28 mouse cellular contexts compared by ENCODE assay signal in the genomic region with DNA sequence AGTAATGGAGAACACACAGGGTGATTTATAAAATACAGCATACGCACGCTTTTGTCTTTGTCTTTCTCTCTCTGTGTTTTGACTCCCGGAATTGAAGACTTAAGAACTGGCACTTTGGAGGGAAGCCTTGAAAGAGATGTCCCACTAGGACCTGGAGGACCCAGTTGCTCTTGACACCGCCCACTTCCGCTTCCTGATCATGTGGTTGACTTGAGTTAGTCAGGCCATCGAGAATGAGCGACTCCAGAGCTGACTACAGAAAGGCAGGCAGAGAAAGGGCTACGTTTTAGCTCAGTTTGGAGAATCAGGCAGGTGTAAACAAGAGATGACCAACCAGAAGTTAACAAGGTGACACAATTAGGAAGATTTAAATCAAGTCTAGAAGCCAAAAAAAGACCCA. TPM values are rescaled to one million over a fixed set of nuclear protein-coding genes. Genes with fewer than 3 reads are reported as not detected.
DNase-seq lines count a peak whose midpoint lies in the region; ATAC-seq and TF ChIP-seq lines count a peak whose summit lies in the region.
"Had no signal": no experiment of that assay in that cellular context is flagged by ENCODE, and none has a peak within 500 bp of the region (broad histone marks: within the 10 kb centered on the region; RNA-seq: fewer than 3 reads in every experiment).

No protein-coding gene starts in this region.

- peak in 1 of 2 experiments; percentile 64; a peak in 2 of 4 replicates for TF ChIP-seq POLR2A in MEL (IDR thresholded peaks at IDR 0.05; ENCODE audit: control insufficient read depth in 1 of 2, insufficient read depth in 1 of 2, low read depth in 1 of 2, low read length in 2 of 2, poor library complexity in 1 of 2)

- DNase-seq in liver (peak; percentile 23), MEL (ENCODE audit: low read depth, low spot score) (peak; percentile 88)
- no peak for DNase-seq in liver, embryonic 11.5 days (ENCODE audit: low spot score)
- DNase-seq in gastrocnemius, adult 8-10 months (ENCODE audit: low spot score in 2 of 2) = no peak
- no peak for DNase-seq in right cerebral cortex, adult 2 months (ENCODE audit: low spot score in 2 of 2)
- DNase-seq: adrenal gland, postnatal 36 days; cerebellum, adult 11 months; cerebellum, postnatal 10 days; heart, postnatal 10 days; kidney, adult 8-10 months; kidney, postnatal 14 days; layer of hippocampus, postnatal 36 days; lung, adult 18-20 months; lung, postnatal 10 days; midbrain, embryonic 14.5 days; retina, postnatal 1 day; thymus, adult 2 months had no signal

- no peaks in the 10 kb centered on the region for H3K27me3 ChIP-seq in liver, embryonic 11.5 days (replicated peaks; ENCODE audit: control insufficient read depth, insufficient read depth, low read length)
- H3K27me3 ChIP-seq in MEL (ENCODE audit: control insufficient read depth in 1 of 2, insufficient read depth in 2 of 2, low read length in 2 of 2) = no peaks in the 10 kb centered on the region
- H3K27me3 ChIP-seq in liver, embryonic 15.5 days = no peaks in the 10 kb centered on the region
- H3K27me3 ChIP-seq: forebrain, embryonic 12.5 days; heart, embryonic 12.5 days; intestine, embryonic 15.5 days; neural tube, embryonic 13.5 days; stomach, embryonic 15.5 days had no signal

- H3K4me3 ChIP-seq in liver, embryonic 11.5 days (ENCODE audit: low read depth, low read length) = no peak overlapping the region
- peak overlapping the region; percentile 46 to 55 for H3K4me3 ChIP-seq in MEL (ENCODE audit: control insufficient read depth in 1 of 2, insufficient read depth in 1 of 2, low read depth in 2 of 2, low read length in 2 of 2)
- no peak overlapping the region for H3K4me3 ChIP-seq in liver, embryonic 15.5 days (replicated peaks)
- H3K4me3 ChIP-seq: forebrain, embryonic 12.5 days; heart, embryonic 12.5 days; hindbrain, embryonic 10.5 days; intestine, embryonic 15.5 days; layer of hippocampus, adult 2 months; limb, embryonic 12.5 days; neural tube, embryonic 13.5 days; stomach, embryonic 15.5 days had no signal

- ATAC-seq in liver, embryonic 11.5 days (replicated peaks; ENCODE audit: low FRiP score) = no peak
- ATAC-seq in liver, embryonic 15.5 days (ENCODE audit: insufficient read depth) = no peak
- ATAC-seq in erythroblast, adult 5-6 weeks (replicated peaks; ENCODE audit: low FRiP score, poor library complexity, severe bottlenecking) = no peak
- ATAC-seq: hindbrain, embryonic 16.5 days; intestine, embryonic 15.5 days had no signal

- no peak for TF ChIP-seq CTCF in MEL (IDR thresholded peaks at IDR 0.05 in 2 of 3, conservative IDR thresholded peaks at IDR 0.05 in 1 of 3; ENCODE audit: control insufficient read depth in 1 of 3, insufficient read depth in 1 of 3, low read depth in 2 of 3, low read length in 3 of 3, poor library complexity in 1 of 3, severe bottlenecking in 1 of 3)

- no peak overlapping the region for H3K27ac ChIP-seq in liver, embryonic 11.5 days (ENCODE audit: low read depth, low read length)
- H3K27ac ChIP-seq in MEL (ENCODE audit: control insufficient read depth, low read depth, low read length) = peak overlapping the region; percentile 79
- no peak overlapping the region for H3K27ac ChIP-seq in liver, embryonic 15.5 days (replicated peaks)
- H3K27ac ChIP-seq: forebrain, embryonic 12.5 days; intestine, embryonic 15.5 days; limb, embryonic 12.5 days; stomach, embryonic 15.5 days had no signal

- H3K4me2 ChIP-seq in liver, embryonic 11.5 days = no peak overlapping the region
- peak overlapping the region; percentile 13; the same call in 1 of the 2 replicates for H3K4me2 ChIP-seq in liver, embryonic 15.5 days
- H3K4me2 ChIP-seq: forebrain, embryonic 12.5 days; heart, embryonic 12.5 days; intestine, embryonic 15.5 days; limb, embryonic 12.5 days; neural tube, embryonic 13.5 days; stomach, embryonic 15.5 days had no signal

- H3K9me3 ChIP-seq in liver, embryonic 11.5 days (ENCODE audit: control insufficient read depth, low read length) = no peaks in the 10 kb centered on the region
- no peaks in the 10 kb centered on the region for H3K9me3 ChIP-seq in MEL (replicated peaks; ENCODE audit: insufficient read depth, low read length)
- H3K9me3 ChIP-seq in liver, embryonic 15.5 days (replicated peaks) = no peaks in the 10 kb centered on the region
- H3K9me3 ChIP-seq: forebrain, embryonic 12.5 days; hindbrain, embryonic 10.5 days; intestine, embryonic 15.5 days; limb, embryonic 12.5 days; neural tube, embryonic 13.5 days; stomach, embryonic 15.5 days had no signal

- 0 out of 2 replicates have a peak, but pooled peaks cover 3% of the 10 kb centered on the region for H3K4me1 ChIP-seq in liver, embryonic 11.5 days (replicated peaks; ENCODE audit: control insufficient read depth, insufficient read depth, low read length)
- H3K4me1 ChIP-seq in MEL (ENCODE audit: control insufficient read depth in 1 of 2, insufficient read depth in 2 of 2, low read length in 2 of 2) = peaks cover 3 to 26% of the 10 kb centered on the region in 2 experiments
- peaks cover 19% of the 10 kb centered on the region for H3K4me1 ChIP-seq in liver, embryonic 15.5 days (replicated peaks)
- H3K4me1 ChIP-seq: heart, embryonic 12.5 days; hindbrain, embryonic 10.5 days; intestine, embryonic 15.5 days; limb, embryonic 12.5 days; stomach, embryonic 15.5 days had no signal

- TF ChIP-seq RAD21 in MEL (IDR thresholded peaks at IDR 0.05; ENCODE audit: low read depth, low read length) = no peak

- no peaks in the 10 kb centered on the region for H3K36me3 ChIP-seq in liver, embryonic 11.5 days (ENCODE audit: control insufficient read depth, insufficient read depth, low read length)
- H3K36me3 ChIP-seq in MEL (ENCODE audit: control insufficient read depth in 1 of 2, insufficient read depth in 2 of 2, low read length in 2 of 2) = peaks cover 0 to 23% of the 10 kb centered on the region in 2 experiments; a peak in 2 of 4 replicates
- no peaks in the 10 kb centered on the region for H3K36me3 ChIP-seq in liver, embryonic 15.5 days (replicated peaks)
- H3K36me3 ChIP-seq: forebrain, embryonic 12.5 days; heart, embryonic 12.5 days; hindbrain, embryonic 10.5 days; intestine, embryonic 15.5 days; limb, embryonic 12.5 days; neural tube, embryonic 13.5 days; stomach, embryonic 15.5 days had no signal

- H3K9ac ChIP-seq in liver, embryonic 11.5 days (ENCODE audit: low read depth, low read length) = no peak overlapping the region
- peak overlapping the region; percentile 49 for H3K9ac ChIP-seq in MEL (ENCODE audit: control insufficient read depth, low read depth, low read length, poor library complexity, severe bottlenecking)
- H3K9ac ChIP-seq in liver, embryonic 15.5 days = no peak overlapping the region
- H3K9ac ChIP-seq: forebrain, embryonic 12.5 days; heart, embryonic 12.5 days; intestine, embryonic 15.5 days; limb, embryonic 12.5 days; neural tube, embryonic 13.5 days; stomach, embryonic 15.5 days had no signal

- no peak for TF ChIP-seq EP300 in MEL (IDR thresholded peaks at IDR 0.05; ENCODE audit: low read depth in 1 of 2, low read length in 2 of 2)

- no peaks in the 10 kb centered on the region for H3K79me2 ChIP-seq in MEL (ENCODE audit: control insufficient read depth, insufficient read depth, low read length, poor library complexity)

- whole genome bisulfite sequencing in liver, embryonic 11.5 days = 69% methylated on average over 8 of the region's 8 CpGs
- WGBS in liver, embryonic 15.5 days (ENCODE audit: insufficient replicate concordance) = 45% methylated on average over 8 of the region's 8 CpGs

TF ChIP-seq in MEL, 35 proteins besides CTCF, POLR2A, EP300 and RAD21:
- TF ChIP-seq HCFC1 (IDR thresholded peaks at IDR 0.05; ENCODE audit: low read depth, low read length) = peak; percentile 74
- peak; percentile 84 for TF ChIP-seq ELF1 (IDR thresholded peaks at IDR 0.05; ENCODE audit: low read depth, low read length)
- TF ChIP-seq GATA1 (IDR thresholded peaks at IDR 0.05; ENCODE audit: low read depth, low read length) = 0 out of 2 replicates have a peak, but pooled peaks have one; percentile 8
- peak; percentile 48; the same call in 1 of the 2 replicates for TF ChIP-seq TBP (IDR thresholded peaks at IDR 0.05; ENCODE audit: low read depth, low read length)
- peak; percentile 85 for TF ChIP-seq USF1 (IDR thresholded peaks at IDR 0.05; ENCODE audit: low read depth, low read length)
- TF ChIP-seq ZMIZ1 (IDR thresholded peaks at IDR 0.05; ENCODE audit: low read depth, low read length) = 0 out of 2 replicates have a peak, but pooled peaks have one; percentile 33
- no peak for TF ChIP-seq JUND (IDR thresholded peaks at IDR 0.05; ENCODE audit: low read depth, low read length)
- TF ChIP-seq USF2 (IDR thresholded peaks at IDR 0.05; ENCODE audit: borderline replicate concordance in 1 of 2, insufficient read depth in 1 of 2, low read depth in 1 of 2, low read length in 2 of 2) = no peak
- peak; percentile 56 for TF ChIP-seq NELFE (IDR thresholded peaks at IDR 0.05; ENCODE audit: low read depth, low read length)
- TF ChIP-seq MAX (IDR thresholded peaks at IDR 0.05; ENCODE audit: low read length) = peak; percentile 68

RNA-seq across cellular contexts. Expression of gene Slc30a5, which starts 40.3 kb away (rescaled TPM):
- polyA plus RNA-seq in liver, embryonic 11.5 days (2014; fragmentation: Nextera tagmentation; extraction: Ambion mirVana) = 56.2 and 61.6 TPM in 2 replicates
- 56.2 and 58.3 TPM in 2 replicates for total RNA-seq in MEL (2012; rRNA removed)
- polyA plus RNA-seq in MEL (2012; ENCODE audit: insufficient read depth in 1 of 2, insufficient read length in 2 of 2, low read depth in 1 of 2, low replicate concordance in 2 of 2, missing spikeins in 1 of 2) = 10 to 100 TPM in 1 of 2 experiments, not detected in 1; 57.4 TPM
- polyA plus RNA-seq in liver, embryonic 15.5 days (2015; fragmentation: Nextera tagmentation; extraction: Ambion mirVana) = 25.1 and 25.5 TPM in 2 replicates
- total RNA-seq in gastrocnemius, adult 8-10 months (2022) = 10 to 100 TPM in 1 of 4 experiments, 1 to 10 TPM in 3; 7.4 to 10.3 (median 8.9) TPM
- total RNA-seq in erythroblast, adult 5-6 weeks (2015; ENCODE audit: low replicate concordance) = 22.8 and 38.6 TPM in 2 replicates
- 16.2 and 17.9 TPM in 2 replicates for total RNA-seq in erythroblast, adult 5-6 weeks (2017; ENCODE audit: low replicate concordance)

Comparison
In these comparisons a context has a peak if more than half of its experiments do, and no peak if none do; other contexts are left out.
1. DNase-seq: peak in liver (single experiment) and MEL (single experiment); none in liver, embryonic 11.5 days (single experiment), gastrocnemius, adult 8-10 months (0 of 2) and right cerebral cortex, adult 2 months (0 of 2).
2. H3K4me3 ChIP-seq: peak in MEL (2 of 2); none in liver, embryonic 11.5 days (single experiment) and liver, embryonic 15.5 days (single experiment).